Mouse (Mus musculus) liver, postnatal 0 days (tissue): ENCODE results near the gene Sertad4. TPM values are rescaled to one million over a fixed set of nuclear protein-coding genes. Genes with fewer than 3 reads are reported as not detected.

Source experiments
- ATAC-seq: fragments of 200-750 bp; cut with Nextera tagmentation; 2 replicates; pipeline ENCODE4 v1.8.0; 2017; ENCODE audit warnings: mild to moderate bottlenecking, moderate library complexity
- DNase-seq: peaks from one replicate; pipeline ENCODE4 v3.0.0-alpha.2; 2016
- H3K27ac ChIP-seq: fragments of 300-500 bp; sonication (generic); 2 replicates; pipeline ENCODE4 v1.5.1; 2014; ENCODE audit warnings: antibody characterized with exemption, moderate library complexity, mild to moderate bottlenecking, low read depth
- H3K27me3 ChIP-seq: fragments of 300-500 bp; sonication (generic); 2 replicates; pipeline ENCODE4 v1.6.1; 2014; ENCODE audit warnings: low read length, control low read depth, mixed read lengths; ENCODE audit not compliant: insufficient read depth
- H3K36me3 ChIP-seq: fragments of 300-500 bp; sonication (generic); replicated peaks from 2 replicates; pipeline ENCODE4 v1.6.1; 2014; ENCODE audit warnings: mild to moderate bottlenecking, control low read depth, low read length, moderate library complexity, mixed read lengths; ENCODE audit not compliant: insufficient read depth
- H3K4me1 ChIP-seq: fragments of 300-500 bp; sonication (generic); 2 replicates; pipeline ENCODE4 v1.6.1; 2014; ENCODE audit warnings: antibody characterized with exemption, mild to moderate bottlenecking, control low read depth; ENCODE audit not compliant: insufficient read depth
- H3K4me2 ChIP-seq: fragments of 300-500 bp; sonication (generic); 2 replicates; pipeline ENCODE4 v1.6.1; 2014; ENCODE audit warnings: low read depth, mild to moderate bottlenecking, low read length, moderate library complexity, mixed read lengths
- H3K4me3 ChIP-seq: fragments of 300-500 bp; sonication (generic); 2 replicates; pipeline ENCODE4 v1.5.1; 2014; ENCODE audit warnings: low read depth, low read length
- H3K9ac ChIP-seq: fragments of 300-500 bp; sonication (generic); replicated peaks from 2 replicates; pipeline ENCODE4 v1.6.1; 2014; ENCODE audit warnings: mild to moderate bottlenecking, moderate library complexity
- H3K9me3 ChIP-seq: fragments of 300-500 bp; sonication (generic); 2 replicates; pipeline ENCODE4 v1.6.1; 2016; ENCODE audit warnings: mild to moderate bottlenecking, control low read depth, low read length, mixed read lengths
- CTCF ChIP-seq: sonication (generic); IDR thresholded peaks from 2 replicates; pipeline ENCODE4 v1.5.1; 2016; ENCODE audit warnings: antibody characterized with exemption, low read depth
- EP300 ChIP-seq: IDR thresholded peaks from 2 replicates; pipeline ENCODE4 v1.6.1; 2016; ENCODE audit warnings: antibody characterized with exemption, low read depth, mild to moderate bottlenecking
- WGBS: fragments of 180-500 bp; shearing (Covaris S2); extraction: QIAGEN DNeasy Blood & Tissue Kit; methylation state at CpG from one replicate; pipeline ENCODE4 v1.1.7; 2014; ENCODE audit not compliant: insufficient replicate concordance; 5-methylcytosine and 5-hydroxymethylcytosine counted together
- polyA plus RNA-seq: library from polyadenylated mRNA; unstranded; fragments of >200 nt; fragmentation: Nextera tagmentation; extraction: Ambion mirVana; gene quantifications from 2 replicates; pipeline ENCODE4 v1.2.1, GENCODE M21; 2015

The Sertad4 gene
- polyA plus RNA-seq, 1 experiment from 2014 or later = 0.28 TPM

GRCm38 (mm10) chr1:192864440-192864839, 8.9 kb upstream of the Sertad4 start:
- H3K9me3 ChIP-seq = no peaks in the 10 kb centered on the region
- H3K36me3 ChIP-seq = no peaks in the 10 kb centered on the region
- no peak overlapping the region for H3K9ac ChIP-seq
- ATAC-seq = no peak
- no peak overlapping the region for H3K4me2 ChIP-seq
- H3K4me1 ChIP-seq = no peaks in the 10 kb centered on the region
- DNase-seq = no peak
- no peak overlapping the region for H3K27ac ChIP-seq
- no peak overlapping the region for H3K4me3 ChIP-seq
- no peaks in the 10 kb centered on the region for H3K27me3 ChIP-seq
- 60% methylated on average over 3 of the region's 3 CpGs for WGBS
- TF ChIP-seq CTCF (no peak), EP300 (no peak)

- no peak overlapping the region for H3K9ac ChIP-seq
- no peak overlapping the region for H3K4me2 ChIP-seq
- no peak for TF ChIP-seq CTCF
- TF ChIP-seq EP300 = no peak
- H3K4me3 ChIP-seq = no peak overlapping the region
- WGBS = 62% methylated on average over 5 of the region's 5 CpGs
- peaks cover 11% of the 10 kb centered on the region for H3K27me3 ChIP-seq
- no peak overlapping the region for H3K27ac ChIP-seq
- DNase-seq = no peak
- H3K9me3 ChIP-seq = no peaks in the 10 kb centered on the region
- no peak for ATAC-seq
- H3K4me1 ChIP-seq = no peaks in the 10 kb centered on the region
- no peaks in the 10 kb centered on the region for H3K36me3 ChIP-seq
Measured at GRCm38 (mm10) chr1:192861305-192861960, 5.9 kb upstream of the Sertad4 start.

- TF ChIP-seq CTCF = no peak
- WGBS = 58% methylated on average over 6 of the region's 6 CpGs
- Histone ChIP-seq H3K27ac (no peak overlapping the region), H3K9me3 (no peaks in the 10 kb centered on the region), H3K36me3 (no peaks in the 10 kb centered on the region), H3K4me3 (no peak overlapping the region), H3K4me2 (no peak overlapping the region), H3K9ac (no peak overlapping the region), H3K4me1 (no peaks in the 10 kb centered on the region), H3K27me3 (peaks cover 21% of the 10 kb centered on the region)
- DNase-seq = no peak
- no peak for ATAC-seq
Measured at GRCm38 (mm10) chr1:192860273-192860672, 4.7 kb upstream of the Sertad4 start.

- no peak overlapping the region for H3K4me3 ChIP-seq
- ATAC-seq (no peak), DNase-seq (no peak)
- H3K4me1 ChIP-seq = no peaks in the 10 kb centered on the region
- no peak overlapping the region for H3K4me2 ChIP-seq
- H3K36me3 ChIP-seq = no peaks in the 10 kb centered on the region
- 81% methylated on average over 5 of the region's 5 CpGs for WGBS
- no peak overlapping the region for H3K27ac ChIP-seq
- no peaks in the 10 kb centered on the region for H3K9me3 ChIP-seq
- H3K9ac ChIP-seq = no peak overlapping the region
- peaks cover 45% of the 10 kb centered on the region for H3K27me3 ChIP-seq
- TF ChIP-seq CTCF (no peak), EP300 (no peak)
Measured at GRCm38 (mm10) chr1:192857582-192857981, 2.0 kb upstream of the Sertad4 start.

- H3K9me3 ChIP-seq = no peaks in the 10 kb centered on the region
- H3K27me3 ChIP-seq = peaks cover 50% of the 10 kb centered on the region
- 71% methylated on average over 6 of the region's 6 CpGs for WGBS
- no peak for ATAC-seq
- TF ChIP-seq CTCF (no peak), EP300 (no peak)
- no peaks in the 10 kb centered on the region for H3K4me1 ChIP-seq
- H3K9ac ChIP-seq = no peak overlapping the region
- no peaks in the 10 kb centered on the region for H3K36me3 ChIP-seq
- no peak for DNase-seq
- H3K4me2 ChIP-seq = no peak overlapping the region
- H3K4me3 ChIP-seq = no peak overlapping the region
- H3K27ac ChIP-seq = no peak overlapping the region
Measured at GRCm38 (mm10) chr1:192856931-192857330, 1.4 kb upstream of the Sertad4 start.

GRCm38 (mm10) chr1:192856411-192856810, 855 bp upstream of the Sertad4 start:
- no peak overlapping the region for H3K27ac ChIP-seq

More at GRCm38 (mm10) chr1:192856411-192856810, 855 bp upstream of the Sertad4 start:
- Histone ChIP-seq H3K27me3 (peaks cover 54% of the 10 kb centered on the region), H3K4me1 (no peaks in the 10 kb centered on the region), H3K4me3 (no peak overlapping the region), H3K9ac (no peak overlapping the region), H3K9me3 (no peaks in the 10 kb centered on the region), H3K36me3 (no peaks in the 10 kb centered on the region), H3K4me2 (no peak overlapping the region)
- TF ChIP-seq EP300 (no peak), CTCF (no peak)
- 0 out of 2 replicates have a peak, but pooled peaks have one; percentile 19 for ATAC-seq
- 21% methylated on average over 10 of the region's 10 CpGs for WGBS
- DNase-seq = peak; percentile 30
